Mouse (Mus musculus): Measurements from ENCODE around the gene Plekho1.

- TF ChIP-seq CTCF (IDR thresholded peaks at IDR 0.05; ENCODE audit: insufficient read depth, low read depth, low read length) (no peak), POLR2A (IDR thresholded peaks at IDR 0.05; ENCODE audit: insufficient read depth, low read depth, low read length) (no peak)
Observed at GRCm38 (mm10) chr3:96031991-96032651, 36.3 kb upstream of the Plekho1 start.

Measured in olfactory bulb, adult 2 months (tissue).